Mouse (Mus musculus): ENCODE measurements around the gene AL732309.1.

The AL732309.1 gene

GRCm38 (mm10) chr2:25246183-25247072 lies at the start of gene AL732309.1:
TSS of gene AL732309.1 (minus strand) at chr2:25246863.
- DNase-seq (ENCODE audit: low read depth) = no peak

GRCm38 (mm10) chr2:25293706-25294105 lies 47.0 kb upstream of the AL732309.1 start:
- DNase-seq (ENCODE audit: low read depth) = no peak

- peak; percentile 51 for DNase-seq (ENCODE audit: low read depth)
Measured at GRCm38 (mm10) chr2:25292856-25293255, 46.2 kb upstream of the AL732309.1 start.

GRCm38 (mm10) chr2:25292054-25292544 lies 45.4 kb upstream of the AL732309.1 start:
- DNase-seq (ENCODE audit: low read depth) = no peak

- no peak for DNase-seq (ENCODE audit: low read depth)
Measured at GRCm38 (mm10) chr2:25291184-25292053, 44.8 kb upstream of the AL732309.1 start.

GRCm38 (mm10) chr2:25290816-25291130 lies 44.1 kb upstream of the AL732309.1 start:
- no peak for DNase-seq (ENCODE audit: low read depth)

GRCm38 (mm10) chr2:25290101-25290815 lies 43.6 kb upstream of the AL732309.1 start:
- no peak for DNase-seq (ENCODE audit: low read depth)

GRCm38 (mm10) chr2:25289651-25290050 lies 43.0 kb upstream of the AL732309.1 start, which contains the start of gene Lrrc26:
TSS of gene Lrrc26 (plus strand) at chr2:25289915.
- no peak for DNase-seq (ENCODE audit: low read depth)

GRCm38 (mm10) chr2:25288734-25289345 lies 42.2 kb upstream of the AL732309.1 start:
- DNase-seq (ENCODE audit: low read depth) = no peak

GRCm38 (mm10) chr2:25287927-25288649 lies 41.4 kb upstream of the AL732309.1 start, which contains the start of gene Tmem210:
TSS of gene Tmem210 (plus strand) at chr2:25288145.
- DNase-seq (ENCODE audit: low read depth) = no peak

GRCm38 (mm10) chr2:25286837-25287636 lies 40.4 kb upstream of the AL732309.1 start:
- no peak for DNase-seq (ENCODE audit: low read depth)

GRCm38 (mm10) chr2:25286314-25286713 lies 39.7 kb upstream of the AL732309.1 start:
- no peak for DNase-seq (ENCODE audit: low read depth)

- no peak for DNase-seq (ENCODE audit: low read depth)
Measured at GRCm38 (mm10) chr2:25285551-25285950, 38.9 kb upstream of the AL732309.1 start.

GRCm38 (mm10) chr2:25278928-25279882 lies 32.5 kb upstream of the AL732309.1 start:
- DNase-seq (ENCODE audit: low read depth) = peak; percentile 94

- no peak for DNase-seq (ENCODE audit: low read depth)
Measured at GRCm38 (mm10) chr2:25273010-25273409, 26.3 kb upstream of the AL732309.1 start.

- DNase-seq (ENCODE audit: low read depth) = no peak
Measured at GRCm38 (mm10) chr2:25272515-25272914, 25.9 kb upstream of the AL732309.1 start.

GRCm38 (mm10) chr2:25271827-25272511 lies 25.3 kb upstream of the AL732309.1 start, which contains the start of the genes Ssna1 and Anapc2:
TSS of gene Ssna1 (minus strand) at chr2:25272438.
TSS of gene Anapc2 (plus strand) at chr2:25272478.
- DNase-seq (ENCODE audit: low read depth) = peak; percentile 96

GRCm38 (mm10) chr2:25267746-25268309 lies 21.2 kb upstream of the AL732309.1 start:
- DNase-seq (ENCODE audit: low read depth) = no peak

All from c-Kit-positive CD71-positive TER-119-negative erythroid progenitor cells, embryonic 14.5 days (primary cell).